Mouse (Mus musculus) hindbrain, embryonic 10.5 days (tissue): Measurements from ENCODE around the gene Capn15. TPM values are rescaled to one million over a fixed set of nuclear protein-coding genes. Genes with fewer than 3 reads are reported as not detected.
A peak's percentile ranks its signal among the peaks of the same experiment; 100 is the strongest.

Source experiments
- DNase-seq: peaks from one replicate; pipeline ENCODE4 v3.0.0-alpha.2; 2017; ENCODE audit warnings: low spot score
- H3K27ac ChIP-seq: fragments of 300-500 bp; sonication (generic); 2 replicates; pipeline ENCODE4 v1.5.1; 2016; ENCODE audit warnings: mild to moderate bottlenecking, moderate library complexity
- H3K27me3 ChIP-seq: fragments of 300-500 bp; sonication (generic); 2 replicates; pipeline ENCODE4 v1.6.1; 2016; ENCODE audit warnings: mild to moderate bottlenecking; ENCODE audit not compliant: poor library complexity, insufficient read depth, severe bottlenecking
- H3K36me3 ChIP-seq: fragments of 300-500 bp; sonication (generic); 2 replicates; pipeline ENCODE4 v1.6.1; 2016; ENCODE audit warnings: mild to moderate bottlenecking, moderate library complexity
- H3K4me1 ChIP-seq: fragments of 300-500 bp; sonication (generic); replicated peaks from 2 replicates; pipeline ENCODE4 v1.6.1; 2016; ENCODE audit warnings: mild to moderate bottlenecking
- H3K4me3 ChIP-seq: fragments of 300-500 bp; sonication (generic); 2 replicates; pipeline ENCODE4 v1.5.1; 2016; ENCODE audit warnings: mild to moderate bottlenecking, moderate library complexity
- H3K9me3 ChIP-seq: fragments of 300-500 bp; sonication (generic); 2 replicates; pipeline ENCODE4 v1.6.1; 2016; ENCODE audit warnings: mild to moderate bottlenecking, moderate library complexity
- WGBS: fragments of 180-500 bp; shearing (Covaris S2); methylation state at CpG from one replicate; pipeline ENCODE4 v1.1.7; 2016; 5-methylcytosine and 5-hydroxymethylcytosine counted together
- polyA plus RNA-seq: library from polyadenylated mRNA; unstranded; fragments of >200 nt; fragmentation: Nextera tagmentation; extraction: Ambion mirVana; gene quantifications from 2 replicates; pipeline ENCODE4 v1.2.1, GENCODE M21; 2016

Gene Capn15
- polyA plus RNA-seq, 1 experiment from 2014 or later: 35.0 TPM

- WGBS: 80% methylated on average over 5 of the region's 5 CpGs
- no peak overlapping the region for H3K27ac ChIP-seq
- H3K27me3 ChIP-seq: no peaks in the 10 kb centered on the region
- H3K36me3 ChIP-seq: peaks cover 32% of the 10 kb centered on the region
- H3K4me1 ChIP-seq: peaks cover 37% of the 10 kb centered on the region
- no peak overlapping the region for H3K4me3 ChIP-seq
- H3K9me3 ChIP-seq: no peaks in the 10 kb centered on the region
- DNase-seq: no peak
These were observed 63.5 kb downstream of the Capn15 start for GRCm38 (mm10) chr17:25922120-25922519.

DNA sequence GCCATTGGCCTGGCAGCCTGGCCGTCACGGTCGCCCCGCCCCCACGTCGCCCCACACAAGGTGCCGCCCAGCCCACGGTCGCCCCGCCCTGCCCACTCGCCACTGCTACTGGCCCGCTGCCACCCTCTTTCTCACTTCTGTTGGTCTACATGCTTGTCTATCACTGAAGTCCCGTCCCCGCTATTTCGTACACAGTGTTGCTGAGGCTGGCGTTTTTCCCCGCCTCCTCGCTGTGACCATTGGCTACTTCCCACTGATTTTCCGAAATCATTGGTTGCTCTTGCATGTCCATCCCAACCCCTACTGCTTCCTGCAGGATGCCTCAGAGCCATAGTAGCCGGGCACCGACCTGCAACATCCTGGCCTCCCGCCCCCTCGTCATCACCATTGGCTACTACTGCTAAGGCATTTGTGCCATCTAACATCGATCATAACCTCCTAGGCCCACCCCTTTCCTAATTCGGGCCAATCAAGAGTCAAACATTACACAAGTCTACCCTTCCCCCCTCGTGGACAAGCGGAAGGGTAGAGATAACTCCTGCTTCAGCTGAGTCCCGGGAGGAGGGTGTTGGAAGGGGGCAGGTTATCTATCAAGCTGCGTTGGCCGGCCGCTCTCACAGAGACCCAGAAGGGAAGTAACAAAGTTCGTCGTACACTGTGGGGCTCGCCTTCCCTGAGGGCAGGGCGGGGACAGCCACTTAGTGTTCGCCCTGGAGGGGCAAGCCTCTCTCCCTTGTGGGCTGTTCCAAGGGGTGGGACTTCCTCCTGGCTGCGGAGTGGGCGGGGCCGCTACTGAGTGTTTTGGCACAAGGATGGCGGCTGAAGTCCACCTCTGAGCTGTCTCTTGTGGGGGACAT lies 65.6 kb downstream of the Capn15 start:
- H3K27ac ChIP-seq: peak overlapping the region; percentile 93
- no peaks in the 10 kb centered on the region for H3K9me3 ChIP-seq
- DNase-seq: peak; percentile 99
- H3K36me3 ChIP-seq: peaks cover 20% of the 10 kb centered on the region
- H3K4me1 ChIP-seq: peaks cover 40% of the 10 kb centered on the region
- under 1% methylated on average over 40 of the region's 40 CpGs for WGBS
- H3K4me3 ChIP-seq: peak overlapping the region; percentile 98
- H3K27me3 ChIP-seq: no peaks in the 10 kb centered on the region

DNA sequence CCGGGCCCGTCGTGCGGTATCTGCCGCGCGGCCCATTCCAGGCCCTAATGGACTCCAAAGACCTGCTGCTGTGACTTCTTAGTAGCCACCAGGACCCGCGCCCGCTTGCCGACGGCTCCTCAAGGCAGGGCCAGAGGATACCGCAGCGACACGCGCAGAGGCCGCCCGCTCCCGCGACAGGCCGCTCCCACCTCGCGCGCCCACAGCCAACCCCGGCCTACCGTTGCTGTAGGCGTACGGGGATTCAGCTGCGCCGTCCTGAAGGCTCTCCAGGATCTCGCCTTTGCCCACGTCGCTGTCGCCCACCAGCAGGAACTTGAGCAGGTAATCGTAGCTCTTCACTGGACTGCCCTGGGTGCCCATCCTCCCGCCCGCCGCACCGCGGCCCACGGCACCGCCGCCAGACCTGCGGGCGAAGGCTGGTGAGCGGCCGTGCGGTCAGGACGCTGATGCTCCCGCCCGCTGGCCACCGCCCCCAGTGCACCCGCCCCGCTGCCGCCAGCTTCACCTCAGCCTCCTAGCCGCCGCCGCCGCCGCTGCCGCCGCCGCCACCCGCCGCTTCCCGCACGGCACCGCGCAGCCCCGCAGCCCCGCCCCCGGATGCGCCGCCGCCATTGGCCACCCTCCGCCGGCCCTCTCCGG lies 66.3 kb downstream of the Capn15 start, which contains the start of gene Rab40c:
Gene Rab40c, minus strand, starts transcription at position 584 of the 642 bp plus-strand sequence.
- peaks cover 24% of the 10 kb centered on the region for H3K36me3 ChIP-seq
- peak within 1 kb of the TSS; percentile 98 for H3K4me3 ChIP-seq
- peak within 1 kb of the TSS; percentile 93 for H3K27ac ChIP-seq
- H3K4me1 ChIP-seq: peaks cover 40% of the 10 kb centered on the region
- no peak for DNase-seq
- WGBS: under 1% methylated on average over 78 of the region's 78 CpGs
- no peaks in the 10 kb centered on the region for H3K9me3 ChIP-seq
- no peaks in the 10 kb centered on the region for H3K27me3 ChIP-seq

DNA sequence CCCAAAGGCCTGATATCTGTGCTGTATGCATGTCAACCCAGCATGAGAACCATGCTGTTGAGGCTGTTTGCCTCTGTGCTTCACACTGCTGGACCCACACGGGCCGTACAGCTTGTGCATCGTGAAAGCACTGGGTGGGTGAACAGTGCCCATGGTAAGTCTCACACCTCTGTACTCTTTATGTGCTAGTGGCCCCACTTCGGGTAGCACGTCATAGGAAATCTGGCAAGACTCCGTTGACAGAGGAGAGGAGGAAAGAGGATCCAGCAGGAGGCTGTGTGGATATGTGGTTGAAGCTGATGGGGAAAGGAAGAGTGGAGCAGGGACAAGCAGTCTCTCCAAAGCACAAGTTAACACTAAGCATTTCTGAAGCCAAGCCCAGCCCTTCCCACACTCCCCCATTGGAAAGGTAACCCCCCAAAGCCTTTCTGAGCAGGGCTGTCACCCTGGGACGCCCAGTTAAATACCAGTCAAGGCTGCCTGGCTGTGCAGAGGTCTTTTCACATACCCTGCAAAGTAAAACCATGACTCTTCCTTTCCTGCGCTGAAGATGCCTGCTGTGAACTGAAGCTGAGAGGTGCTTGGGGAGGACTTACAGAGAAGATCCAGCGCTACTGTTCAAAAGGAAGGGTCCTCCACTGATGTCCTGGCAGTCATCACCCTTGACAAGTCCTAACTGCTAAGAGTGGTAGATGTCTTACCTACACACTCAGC lies 67.4 kb downstream of the Capn15 start:
- Histone ChIP-seq H3K27ac (no peak overlapping the region), H3K36me3 (peaks cover 29% of the 10 kb centered on the region), H3K4me1 (peaks cover 40% of the 10 kb centered on the region), H3K4me3 (peak overlapping the region; percentile 98), H3K9me3 (no peaks in the 10 kb centered on the region), H3K27me3 (no peaks in the 10 kb centered on the region)
- 83% methylated on average over 9 of the region's 9 CpGs for WGBS
- no peak for DNase-seq

- H3K4me1 ChIP-seq: peaks cover 40% of the 10 kb centered on the region
- H3K27ac ChIP-seq: no peak overlapping the region
- no peak for DNase-seq
- H3K27me3 ChIP-seq: no peaks in the 10 kb centered on the region
- no peaks in the 10 kb centered on the region for H3K9me3 ChIP-seq
- H3K36me3 ChIP-seq: peaks cover 30% of the 10 kb centered on the region
- 91% methylated on average over 8 of the region's 8 CpGs for WGBS
- H3K4me3 ChIP-seq: peak overlapping the region; percentile 98; the same call in 1 of the 2 replicates
These were observed 68.5 kb downstream of the Capn15 start for GRCm38 (mm10) chr17:25916931-25917647.

- H3K4me3 ChIP-seq: no peak overlapping the region
- 90% methylated on average over 4 of the region's 4 CpGs for WGBS
These were observed 71.3 kb downstream of the Capn15 start for GRCm38 (mm10) chr17:25914295-25914694.

DNA sequence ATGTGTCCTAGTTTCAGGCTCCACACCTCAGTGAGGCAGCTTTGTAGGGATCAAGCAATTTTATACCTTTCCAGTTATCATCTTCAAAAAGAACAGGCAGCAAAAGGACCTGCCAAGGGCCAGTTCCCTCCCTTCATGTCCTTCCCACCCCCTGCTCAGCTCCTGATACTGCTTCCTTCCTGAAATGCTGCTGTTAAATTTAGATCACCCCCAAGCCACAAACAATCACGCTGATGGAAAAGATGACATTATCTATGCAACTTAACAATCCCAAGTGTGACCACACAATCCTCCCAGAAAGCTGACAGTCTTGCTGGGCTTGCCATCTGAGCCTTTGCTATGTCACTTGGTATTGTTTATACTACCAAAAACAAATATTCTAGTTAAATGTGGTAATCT lies 71.7 kb downstream of the Capn15 start:
- no peaks in the 10 kb centered on the region for H3K9me3 ChIP-seq
- no peak overlapping the region for H3K4me3 ChIP-seq
- DNase-seq: no peak
- 86% methylated on average over 1 of the region's 1 CpGs for whole genome bisulfite sequencing
- H3K4me1 ChIP-seq: peaks cover 22% of the 10 kb centered on the region
- no peak overlapping the region for H3K27ac ChIP-seq
- H3K27me3 ChIP-seq: no peaks in the 10 kb centered on the region
- peaks cover 41% of the 10 kb centered on the region for H3K36me3 ChIP-seq

More at GRCm38 (mm10) chr17:25914295-25914694, 71.3 kb downstream of the Capn15 start:
- Histone ChIP-seq H3K27ac (no peak overlapping the region), H3K27me3 (no peaks in the 10 kb centered on the region), H3K9me3 (no peaks in the 10 kb centered on the region), H3K36me3 (peaks cover 41% of the 10 kb centered on the region), H3K4me1 (peaks cover 27% of the 10 kb centered on the region)
- no peak for DNase-seq

GRCm38 (mm10) chr17:25913186-25913876 lies 72.3 kb downstream of the Capn15 start:
- no peaks in the 10 kb centered on the region for H3K9me3 ChIP-seq
- H3K27me3 ChIP-seq: no peaks in the 10 kb centered on the region
- H3K36me3 ChIP-seq: peaks cover 41% of the 10 kb centered on the region
- WGBS: 88% methylated on average over 14 of the region's 14 CpGs
- DNase-seq: no peak
- H3K4me3 ChIP-seq: no peak overlapping the region
- peaks cover 17% of the 10 kb centered on the region for H3K4me1 ChIP-seq
- no peak overlapping the region for H3K27ac ChIP-seq

- WGBS: 91% methylated on average over 4 of the region's 4 CpGs
- Histone ChIP-seq H3K27me3 (no peaks in the 10 kb centered on the region), H3K4me1 (0 out of 2 replicates have a peak, but pooled peaks cover 2% of the 10 kb centered on the region), H3K4me3 (no peak overlapping the region), H3K27ac (no peak overlapping the region), H3K9me3 (no peaks in the 10 kb centered on the region), H3K36me3 (peaks cover 36% of the 10 kb centered on the region)
- no peak for DNase-seq
These were observed 73.8 kb downstream of the Capn15 start for GRCm38 (mm10) chr17:25911816-25912215.
